Comparison of ENCODE assay signal across 8 mouse cellular contexts in the genomic region with DNA sequence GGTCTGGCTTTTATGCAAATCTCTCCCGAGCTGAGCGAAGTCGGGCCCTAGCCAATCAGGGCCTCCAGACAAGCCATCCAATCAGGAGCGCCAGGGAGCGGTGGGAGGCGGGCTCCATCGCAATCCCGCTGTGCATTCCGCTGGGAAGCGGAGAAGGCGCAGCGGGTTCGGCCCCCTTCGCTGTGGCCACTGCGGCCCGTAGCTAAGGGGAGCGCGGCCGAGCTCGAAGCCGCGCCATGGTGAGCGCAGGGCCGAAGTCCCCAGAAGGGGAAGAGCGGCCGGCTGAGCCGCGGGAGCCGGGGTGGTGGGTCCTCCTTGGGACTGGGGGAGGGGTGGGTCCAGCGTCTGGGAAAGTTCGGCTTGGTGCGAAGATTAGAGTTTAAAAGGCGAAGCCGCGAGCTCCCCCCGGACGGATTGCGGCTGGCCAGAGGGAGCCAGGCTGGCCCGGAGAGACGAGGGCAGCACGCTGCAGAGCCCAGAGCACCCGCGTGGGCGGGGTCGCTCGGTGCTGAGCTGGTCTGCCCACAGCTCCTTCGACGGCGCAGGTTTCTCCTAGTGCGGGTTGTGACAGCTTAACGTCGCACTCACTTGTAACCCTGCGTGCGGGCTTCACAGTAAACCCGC. TPM values are rescaled to one million over a fixed set of nuclear protein-coding genes. Genes with fewer than 3 reads are reported as not detected.
DNase-seq lines count a peak whose midpoint lies in the region; ATAC-seq and TF ChIP-seq lines count a peak whose summit lies in the region.

Gene Zfp964, plus strand, starts transcription at position 122 of the 624 bp plus-strand sequence.

- peak within 1 kb of the TSS; percentile 95 for H3K4me2 ChIP-seq in forebrain, postnatal 0 days (ENCODE audit: low read depth)
- H3K4me2 ChIP-seq in lung, embryonic 15.5 days: peak within 1 kb of the TSS; percentile 98

- no peaks in the 10 kb centered on the region for H3K9me3 ChIP-seq in MEL (replicated peaks; ENCODE audit: insufficient read depth, low read length)
- H3K9me3 ChIP-seq in forebrain, postnatal 0 days (ENCODE audit: low read length): no peaks in the 10 kb centered on the region
- H3K9me3 ChIP-seq in lung, embryonic 15.5 days: 0 out of 2 replicates have a peak, but pooled peaks cover 4% of the 10 kb centered on the region

- H3K79me2 ChIP-seq in MEL (ENCODE audit: control insufficient read depth, insufficient read depth, low read length, poor library complexity): no peaks in the 10 kb centered on the region; the same call in 1 of the 2 replicates

- no peak for TF ChIP-seq CTCF in MEL (IDR thresholded peaks at IDR 0.05 in 2 of 3, conservative IDR thresholded peaks at IDR 0.05 in 1 of 3; ENCODE audit: control insufficient read depth in 1 of 3, insufficient read depth in 1 of 3, low read depth in 2 of 3, low read length in 3 of 3, poor library complexity in 1 of 3, severe bottlenecking in 1 of 3)
- no peak for TF ChIP-seq CTCF in cerebellum, adult 2 months (IDR thresholded peaks at IDR 0.05; ENCODE audit: borderline replicate concordance, insufficient read depth, low read depth, low read length)
- 0 out of 2 replicates have a peak, but pooled peaks have one; percentile 19 for TF ChIP-seq CTCF in forebrain, postnatal 0 days (IDR thresholded peaks at IDR 0.05; ENCODE audit: low read depth)

- peak; percentile 93 for DNase-seq in MEL (ENCODE audit: low read depth, low spot score)
- DNase-seq in cerebellum, adult 2 months: peak; percentile 93 to 94
- DNase-seq in forebrain, postnatal 0 days: peak; percentile 95
- peak; percentile 95 for DNase-seq in heart, postnatal 4 days
- peak; percentile 91 for DNase-seq in layer of hippocampus, adult 8-10 months (ENCODE audit: low spot score in 2 of 2)
- peak; percentile 90 for DNase-seq in ovary, adult 18-20 months (ENCODE audit: low spot score)
- peak; percentile 78 for DNase-seq in thymus, postnatal 0 days (ENCODE audit: low spot score)

- no peak for TF ChIP-seq EP300 in MEL (IDR thresholded peaks at IDR 0.05; ENCODE audit: low read depth in 1 of 2, low read length in 2 of 2)

- TF ChIP-seq RAD21 in MEL (IDR thresholded peaks at IDR 0.05; ENCODE audit: low read depth, low read length): no peak

- no peak within 1 kb of the TSS for H3K27ac ChIP-seq in MEL (ENCODE audit: control insufficient read depth, low read depth, low read length)
- no peak within 1 kb of the TSS for H3K27ac ChIP-seq in cerebellum, adult 2 months (ENCODE audit: insufficient read depth, low read length)
- peak within 1 kb of the TSS; percentile 82 for H3K27ac ChIP-seq in forebrain, postnatal 0 days (ENCODE audit: low read depth, low read length)
- H3K27ac ChIP-seq in lung, embryonic 15.5 days: peak within 1 kb of the TSS; percentile 94

- peak; percentile 100 for ATAC-seq in forebrain, postnatal 0 days
- peak; percentile 99 for ATAC-seq in lung, embryonic 15.5 days (ENCODE audit: borderline replicate concordance, extremely low read depth, low FRiP score, low TSS enrichment)

- H3K4me1 ChIP-seq in MEL (ENCODE audit: control insufficient read depth in 1 of 2, insufficient read depth in 2 of 2, low read length in 2 of 2): peaks cover 0 to 2% of the 10 kb centered on the region in 2 experiments; a peak in 1 of 4 replicates
- H3K4me1 ChIP-seq in cerebellum, adult 2 months (ENCODE audit: control insufficient read depth, insufficient read depth, low read length): no peaks in the 10 kb centered on the region
- peaks cover 6% of the 10 kb centered on the region for H3K4me1 ChIP-seq in forebrain, postnatal 0 days (ENCODE audit: insufficient read depth)
- H3K4me1 ChIP-seq in lung, embryonic 15.5 days: peaks cover 9% of the 10 kb centered on the region

- 0 out of 4 replicates have a peak, but pooled peaks cover 0 to 2% of the 10 kb centered on the region in 2 experiments for H3K36me3 ChIP-seq in MEL (ENCODE audit: control insufficient read depth in 1 of 2, insufficient read depth in 2 of 2, low read length in 2 of 2)
- no peaks in the 10 kb centered on the region for H3K36me3 ChIP-seq in forebrain, postnatal 0 days (ENCODE audit: insufficient read depth)
- H3K36me3 ChIP-seq in lung, embryonic 15.5 days: no peaks in the 10 kb centered on the region

- TF ChIP-seq POLR2A in MEL (IDR thresholded peaks at IDR 0.05; ENCODE audit: control insufficient read depth in 1 of 2, insufficient read depth in 1 of 2, low read depth in 1 of 2, low read length in 2 of 2, poor library complexity in 1 of 2): peak; percentile 47 to 61; a peak in 2 of 4 replicates
- TF ChIP-seq POLR2A in cerebellum, adult 2 months (IDR thresholded peaks at IDR 0.05; ENCODE audit: borderline replicate concordance, insufficient read depth, low read length): peak; percentile 88

- under 1% methylated on average over 55 of the region's 55 CpGs for WGBS in cerebellum, adult 2 months
- under 1% methylated on average over 54 of the region's 55 CpGs for WGBS in forebrain, postnatal 0 days
- under 1% methylated on average over 55 of the region's 55 CpGs for WGBS in lung, embryonic 15.5 days

- H3K27me3 ChIP-seq in MEL (ENCODE audit: control insufficient read depth in 1 of 2, insufficient read depth in 2 of 2, low read length in 2 of 2): peaks cover 0 to 1% of the 10 kb centered on the region in 2 experiments; a peak in 2 of 4 replicates
- no peaks in the 10 kb centered on the region for H3K27me3 ChIP-seq in cerebellum, adult 2 months (ENCODE audit: control insufficient read depth, insufficient read depth, low read length)
- no peaks in the 10 kb centered on the region for H3K27me3 ChIP-seq in forebrain, postnatal 0 days (ENCODE audit: insufficient read depth, low read length)
- no peaks in the 10 kb centered on the region for H3K27me3 ChIP-seq in lung, embryonic 15.5 days

- peak within 1 kb of the TSS; percentile 70 to 92 for H3K4me3 ChIP-seq in MEL (ENCODE audit: control insufficient read depth in 1 of 2, insufficient read depth in 1 of 2, low read depth in 2 of 2, low read length in 2 of 2)
- peak within 1 kb of the TSS; percentile 69 for H3K4me3 ChIP-seq in cerebellum, adult 2 months (replicated peaks; ENCODE audit: insufficient read depth, low read depth, low read length)
- H3K4me3 ChIP-seq in forebrain, postnatal 0 days (ENCODE audit: low read depth, low read length): peak within 1 kb of the TSS; percentile 65
- peak within 1 kb of the TSS; percentile 57 for H3K4me3 ChIP-seq in lung, embryonic 15.5 days

- H3K9ac ChIP-seq in MEL (ENCODE audit: control insufficient read depth, low read depth, low read length, poor library complexity, severe bottlenecking): peak within 1 kb of the TSS; percentile 76
- peak within 1 kb of the TSS; percentile 66 for H3K9ac ChIP-seq in forebrain, postnatal 0 days
- H3K9ac ChIP-seq in lung, embryonic 15.5 days: peak within 1 kb of the TSS; percentile 77

TF ChIP-seq in MEL, 35 proteins besides CTCF, POLR2A, EP300 and RAD21:
- TF ChIP-seq TCF12 (IDR thresholded peaks at IDR 0.05; ENCODE audit: low read depth, low read length) (0 out of 2 replicates have a peak, but pooled peaks have one; percentile 20), POLR2AphosphoS2 (IDR thresholded peaks at IDR 0.05; ENCODE audit: low read length) (no peak), NELFE (IDR thresholded peaks at IDR 0.05; ENCODE audit: low read depth, low read length) (peak; percentile 57; the same call in 1 of the 2 replicates), SIN3A (IDR thresholded peaks at IDR 0.05; ENCODE audit: low read length) (peak; percentile 36; the same call in 1 of the 2 replicates), MXI1 (IDR thresholded peaks at IDR 0.05; ENCODE audit: low read depth, low read length) (peak; percentile 67), HCFC1 (IDR thresholded peaks at IDR 0.05; ENCODE audit: low read depth, low read length) (peak; percentile 45; the same call in 1 of the 2 replicates)

RNA-seq across cellular contexts. Expression of gene Zfp964, which starts in this region (rescaled TPM):
- total RNA-seq in MEL (2012; rRNA removed): 0.58 and 0.78 TPM in 2 replicates
- under 1 TPM in 1 of 2 experiments, not detected in 1; 0.52 TPM for polyA plus RNA-seq in MEL (2012; ENCODE audit: insufficient read depth in 1 of 2, insufficient read length in 2 of 2, low read depth in 1 of 2, low replicate concordance in 2 of 2, missing spikeins in 1 of 2)
- 2.3 and 2.6 TPM in 2 replicates for polyA plus RNA-seq in cerebellum, adult 2 months (2012; rRNA removed)
- 4.9 and 5.1 TPM in 2 replicates for total RNA-seq in forebrain, postnatal 0 days (2014; rRNA removed)
- 0.64 and 0.92 TPM in 2 replicates for polyA plus RNA-seq in forebrain, postnatal 0 days (2015; fragmentation: Nextera tagmentation; extraction: Ambion mirVana)
- total RNA-seq in heart, postnatal 4 days (2021): 1 to 10 TPM in 1 of 2 experiments, under 1 TPM in 1; 0.97 to 1.6 TPM
- 1 to 10 TPM; 4.4 to 6.8 (median 5.4) TPM for total RNA-seq in layer of hippocampus, adult 8-10 months (2022)
- 1.5 and 1.9 TPM in 2 replicates for polyA plus RNA-seq in lung, embryonic 15.5 days (2015; fragmentation: Nextera tagmentation; extraction: Ambion mirVana)
- polyA plus RNA-seq in thymus, postnatal 0 days (2015; fragmentation: Nextera tagmentation; extraction: Ambion mirVana): 0.48 and 0.54 TPM in 2 replicates

Comparison
In these comparisons a context has a peak if more than half of its experiments do, and no peak if none do; other contexts are left out.
1. Peak in DNase-seq, H3K4me3 ChIP-seq and H3K9ac ChIP-seq in MEL; RNA of the gene not detected or under 1 TPM.
2. Peak in DNase-seq in thymus, postnatal 0 days; RNA of the gene not detected or under 1 TPM.
3. H3K27ac ChIP-seq: peak in forebrain, postnatal 0 days (single experiment) and lung, embryonic 15.5 days (single experiment); none in MEL (single experiment) and cerebellum, adult 2 months (single experiment).
4. Peak in every context shown above with its lines, with median percentiles within 50 percentile points of each other: DNase-seq, H3K4me3 ChIP-seq and H3K9ac ChIP-seq.